Mouse (Mus musculus) hindbrain, embryonic 14.5 days (tissue): Measurements from ENCODE around the gene Cenph. TPM values are rescaled to one million over a fixed set of nuclear protein-coding genes. Genes with fewer than 3 reads are reported as not detected.
"Not testable (repeated sequence)": the region's sequence is repeated elsewhere in the genome, so short reads cannot be mapped to it uniquely, and the experiment has no call there.

ENCODE experiments used
- ATAC-seq: fragments of 200-750 bp; cut with Nextera tagmentation; 2 replicates; pipeline ENCODE4 v1.8.0; 2017; ENCODE audit warnings: moderate number of reproducible peaks, mild to moderate bottlenecking, moderate TSS enrichment, moderate library complexity; ENCODE audit not compliant: low FRiP score
- DNase-seq: peaks from one replicate; pipeline ENCODE4 v3.0.0-alpha.2; 2015; ENCODE audit warnings: low spot score
- H3K27ac ChIP-seq: fragments of 300-500 bp; sonication (generic); 2 replicates; pipeline ENCODE4 v1.5.1; 2014; ENCODE audit warnings: mild to moderate bottlenecking, moderate library complexity
- H3K27me3 ChIP-seq: fragments of 300-500 bp; sonication (generic); 2 replicates; pipeline ENCODE4 v1.6.1; 2014; ENCODE audit warnings: mild to moderate bottlenecking, low read length, mixed read lengths; ENCODE audit not compliant: control insufficient read depth, insufficient read depth
- H3K36me3 ChIP-seq: fragments of 300-500 bp; sonication (generic); replicated peaks from 2 replicates; pipeline ENCODE4 v1.6.1; 2014; ENCODE audit not compliant: control insufficient read depth, insufficient read depth
- H3K4me1 ChIP-seq: fragments of 300-500 bp; sonication (generic); replicated peaks from 2 replicates; pipeline ENCODE4 v1.6.1; 2014; ENCODE audit warnings: antibody characterized with exemption, low read length, mixed read lengths; ENCODE audit not compliant: control insufficient read depth, insufficient read depth
- H3K4me2 ChIP-seq: fragments of 300-500 bp; sonication (generic); replicated peaks from 2 replicates; pipeline ENCODE4 v1.6.1; 2014; ENCODE audit warnings: mild to moderate bottlenecking, moderate library complexity
- H3K4me3 ChIP-seq: fragments of 300-500 bp; sonication (generic); replicated peaks from 2 replicates; pipeline ENCODE4 v1.5.1; 2014; ENCODE audit warnings: mild to moderate bottlenecking, low read length
- H3K9ac ChIP-seq: fragments of 300-500 bp; sonication (generic); 2 replicates; pipeline ENCODE4 v1.6.1; 2014
- H3K9me3 ChIP-seq: fragments of 300-500 bp; sonication (generic); 2 replicates; pipeline ENCODE4 v1.6.1; 2016; ENCODE audit warnings: low read length; ENCODE audit not compliant: control insufficient read depth
- WGBS: fragments of 180-500 bp; shearing (Covaris S2); extraction: QIAGEN DNeasy Blood & Tissue Kit; methylation state at CpG from one replicate; pipeline ENCODE4 v1.1.7; 2014; 5-methylcytosine and 5-hydroxymethylcytosine counted together
- polyA plus RNA-seq: library from polyadenylated mRNA; unstranded; fragments of >200 nt; fragmentation: Nextera tagmentation; extraction: Ambion mirVana; gene quantifications from 2 replicates; pipeline ENCODE4 v1.2.1, GENCODE M21; 2014

Gene Cenph
- polyA plus RNA-seq, 1 experiment from 2014 or later: 6.7 TPM

DNA sequence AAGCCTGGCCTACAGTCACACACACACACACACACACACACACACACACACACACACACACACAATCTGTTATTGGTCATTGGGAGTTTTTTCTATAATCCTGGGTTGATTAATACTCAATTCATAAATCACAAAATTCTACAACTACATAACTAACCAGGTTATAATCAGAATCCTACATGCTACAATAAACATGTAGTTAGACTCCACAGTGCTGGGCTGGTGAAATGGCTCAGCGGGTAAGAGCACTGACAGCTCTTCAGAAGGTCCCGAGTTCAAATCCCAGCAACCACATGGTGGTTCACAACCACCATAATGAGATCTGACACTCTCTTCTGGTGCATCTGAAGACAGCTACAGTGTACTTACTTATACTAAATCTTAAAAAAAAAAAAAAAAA lies 42.9 kb downstream of the Cenph start:
- Histone ChIP-seq H3K36me3 (peaks cover 25% of the 10 kb centered on the region), H3K27ac (no peak overlapping the region), H3K4me2 (no peak overlapping the region), H3K9ac (no peak overlapping the region), H3K4me3 (no peak overlapping the region), H3K4me1 (peaks cover 12% of the 10 kb centered on the region), H3K9me3 (no peaks in the 10 kb centered on the region), H3K27me3 (no peaks in the 10 kb centered on the region)
- no peak for ATAC-seq
- no peak for DNase-seq
- WGBS: 96% methylated on average over 2 of the region's 2 CpGs

- not testable (repeated sequence) for H3K27me3 ChIP-seq, DNase-seq, ATAC-seq, H3K27ac ChIP-seq, H3K4me3 ChIP-seq, H3K9me3 ChIP-seq
- H3K36me3 ChIP-seq: peaks cover 28% of the 10 kb centered on the region
- H3K4me2 ChIP-seq: peak overlapping the region; percentile 56; the same call in 1 of the 2 replicates
- H3K9ac ChIP-seq: peak overlapping the region; percentile 76; the same call in 1 of the 2 replicates
- WGBS: 86% methylated on average over 5 of the region's 6 CpGs
- H3K4me1 ChIP-seq: peaks cover 12% of the 10 kb centered on the region
These were observed 44.1 kb downstream of the Cenph start for GRCm38 (mm10) chr13:100731462-100732046.

DNA sequence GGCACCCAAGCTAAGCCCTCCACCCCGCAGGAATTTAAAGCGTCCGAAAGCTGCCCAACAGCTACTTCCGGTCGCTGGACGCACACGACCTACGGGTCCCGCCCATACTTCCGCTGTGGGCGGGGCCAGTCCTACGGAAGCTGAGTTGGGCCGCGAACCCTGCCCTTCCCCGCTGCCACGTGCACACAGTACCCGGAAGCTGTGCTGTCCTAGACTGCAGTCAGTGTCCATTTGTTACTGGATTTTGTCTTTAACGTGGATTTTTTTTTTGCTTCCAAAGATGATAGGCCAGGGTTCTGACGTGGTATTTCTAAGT lies 44.9 kb downstream of the Cenph start, which contains the start of gene Cdk7:
Gene Cdk7, minus strand, starts transcription at position 79 of the 316 bp plus-strand sequence.
- peak within 1 kb of the TSS; percentile 65 for H3K4me3 ChIP-seq
- peak within 1 kb of the TSS; percentile 76 for H3K9ac ChIP-seq
- peaks cover 23% of the 10 kb centered on the region for H3K36me3 ChIP-seq
- H3K4me2 ChIP-seq: peak within 1 kb of the TSS; percentile 89
- peak; percentile 97 for DNase-seq
- 0% methylated on average over 19 of the region's 19 CpGs for WGBS
- peaks cover 12% of the 10 kb centered on the region for H3K4me1 ChIP-seq
- no peaks in the 10 kb centered on the region for H3K9me3 ChIP-seq
- H3K27ac ChIP-seq: peak within 1 kb of the TSS; percentile 86
- ATAC-seq: peak; percentile 99
- no peaks in the 10 kb centered on the region for H3K27me3 ChIP-seq

GRCm38 (mm10) chr13:100730153-100730860 lies 45.4 kb downstream of the Cenph start:
- DNase-seq (no peak), ATAC-seq (peak; percentile 88)
- Histone ChIP-seq H3K4me3 (peak overlapping the region; percentile 65), H3K27ac (peak overlapping the region; percentile 86), H3K9me3 (no peaks in the 10 kb centered on the region), H3K27me3 (no peaks in the 10 kb centered on the region), H3K9ac (peak overlapping the region; percentile 76), H3K4me1 (peaks cover 12% of the 10 kb centered on the region), H3K36me3 (peaks cover 21% of the 10 kb centered on the region), H3K4me2 (peak overlapping the region; percentile 89)
- under 1% methylated on average over 30 of the region's 30 CpGs for WGBS

DNA sequence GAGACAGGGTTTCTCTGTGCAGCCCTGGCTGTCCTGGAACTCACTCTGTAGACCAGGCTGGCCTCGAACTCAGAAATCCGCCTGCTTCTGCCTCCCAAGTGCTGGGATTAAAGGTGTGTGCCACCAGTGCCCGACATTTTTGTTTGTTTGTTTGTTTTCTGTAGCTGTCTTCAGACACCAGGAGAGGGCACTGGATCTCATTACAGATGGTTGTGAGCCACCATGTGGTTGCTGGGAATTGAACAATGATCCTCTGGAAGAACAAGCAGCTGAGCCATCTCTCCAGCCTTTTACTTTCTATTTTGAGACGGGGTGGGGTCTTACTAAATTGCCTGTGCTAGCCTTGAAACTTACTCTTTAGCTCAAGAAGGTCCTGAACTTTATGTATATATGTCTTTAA lies 47.2 kb downstream of the Cenph start:
- not testable (repeated sequence) for H3K4me3 ChIP-seq, ATAC-seq, DNase-seq, H3K9ac ChIP-seq, H3K27ac ChIP-seq, H3K27me3 ChIP-seq, H3K4me2 ChIP-seq, H3K9me3 ChIP-seq
- peaks cover 12% of the 10 kb centered on the region for H3K4me1 ChIP-seq
- H3K36me3 ChIP-seq: peaks cover 17% of the 10 kb centered on the region
- 94% methylated on average over 4 of the region's 4 CpGs for WGBS

- no peaks in the 10 kb centered on the region for H3K27me3 ChIP-seq
- ATAC-seq (no peak), DNase-seq (no peak)
- H3K4me1 ChIP-seq: peaks cover 12% of the 10 kb centered on the region
- H3K9ac ChIP-seq: no peak overlapping the region
- H3K36me3 ChIP-seq: peaks cover 17% of the 10 kb centered on the region
- H3K9me3 ChIP-seq: no peaks in the 10 kb centered on the region
- H3K4me2 ChIP-seq: no peak overlapping the region
- no peak overlapping the region for H3K27ac ChIP-seq
- WGBS: 96% methylated on average over 5 of the region's 5 CpGs
- no peak overlapping the region for H3K4me3 ChIP-seq
These were observed 47.6 kb downstream of the Cenph start for GRCm38 (mm10) chr13:100728086-100728485.

DNA sequence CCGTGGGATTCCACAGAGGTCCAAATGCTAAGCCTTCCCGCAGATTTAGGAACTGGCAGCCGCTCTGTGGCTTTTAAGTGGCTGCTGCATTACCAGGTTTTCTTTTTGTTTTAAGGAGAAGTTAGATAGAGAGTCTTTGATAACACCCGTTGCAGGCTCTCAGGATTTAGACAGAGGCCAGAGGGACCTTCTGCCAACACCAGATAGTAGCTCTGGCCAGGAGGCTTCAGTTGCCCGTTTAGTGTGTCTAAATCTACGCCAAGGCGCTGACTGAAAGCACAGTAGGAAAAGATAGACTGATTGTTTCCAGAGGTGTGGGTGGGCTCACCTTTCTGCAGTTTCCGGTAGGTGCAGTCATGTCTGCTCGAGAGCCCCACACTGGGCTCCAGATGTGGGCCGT lies 50.5 kb downstream of the Cenph start:
- H3K27ac ChIP-seq: no peak overlapping the region
- no peak overlapping the region for H3K4me3 ChIP-seq
- ATAC-seq: no peak
- peaks cover 12% of the 10 kb centered on the region for H3K4me1 ChIP-seq
- no peaks in the 10 kb centered on the region for H3K27me3 ChIP-seq
- WGBS: 92% methylated on average over 10 of the region's 10 CpGs
- no peak for DNase-seq
- no peak overlapping the region for H3K4me2 ChIP-seq
- no peak overlapping the region for H3K9ac ChIP-seq
- H3K9me3 ChIP-seq: no peaks in the 10 kb centered on the region
- H3K36me3 ChIP-seq: peaks cover 40% of the 10 kb centered on the region

GRCm38 (mm10) chr13:100724051-100724754 lies 51.5 kb downstream of the Cenph start:
- H3K27ac ChIP-seq: 0 out of 2 replicates have a peak overlapping the region, but pooled peaks have one; percentile 46
- peaks cover 49% of the 10 kb centered on the region for H3K36me3 ChIP-seq
- 66% methylated on average over 7 of the region's 7 CpGs for WGBS
- no peak overlapping the region for H3K4me2 ChIP-seq
- H3K9me3 ChIP-seq: no peaks in the 10 kb centered on the region
- H3K9ac ChIP-seq: no peak overlapping the region
- H3K4me1 ChIP-seq: peaks cover 4% of the 10 kb centered on the region
- no peaks in the 10 kb centered on the region for H3K27me3 ChIP-seq
- peak; percentile 27; the same call in 1 of the 2 replicates for ATAC-seq
- DNase-seq: peak; percentile 39
- H3K4me3 ChIP-seq: no peak overlapping the region

DNA sequence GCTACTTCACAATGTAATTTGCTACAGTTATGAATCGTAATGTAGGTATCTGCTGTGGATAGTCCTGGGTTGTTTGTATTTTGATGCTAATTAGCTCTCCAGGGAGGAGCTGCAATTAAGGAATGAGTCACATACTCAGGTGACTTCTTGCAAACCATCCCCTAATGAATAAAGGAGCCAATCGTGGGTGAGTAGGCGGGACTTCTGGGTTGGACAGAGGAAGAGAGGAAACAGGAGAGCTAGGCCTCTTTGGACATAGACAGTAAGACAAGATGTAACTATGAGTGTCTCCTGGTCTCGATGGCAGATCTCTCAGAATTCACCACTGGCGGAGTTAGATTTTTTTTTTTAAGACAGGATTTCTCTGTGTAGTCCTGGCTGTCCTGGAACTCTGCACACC lies 54.0 kb downstream of the Cenph start:
- Histone ChIP-seq H3K4me3 (no peak overlapping the region), H3K4me1 (no peaks in the 10 kb centered on the region), H3K36me3 (peaks cover 55% of the 10 kb centered on the region), H3K27ac (no peak overlapping the region), H3K4me2 (no peak overlapping the region), H3K9ac (no peak overlapping the region), H3K9me3 (no peaks in the 10 kb centered on the region), H3K27me3 (no peaks in the 10 kb centered on the region)
- DNase-seq: no peak
- no peak for ATAC-seq
- WGBS: 95% methylated on average over 5 of the region's 5 CpGs
